Mouse (Mus musculus) cerebellum, adult 11 months (tissue): ENCODE measurements around the gene Trdn.

Source experiments
- DNase-seq: peaks from one replicate; pipeline ENCODE4 v3.0.0; 2022

Trdn gene

GRCm38 (mm10) chr10:33080254-33080653 is at the start of gene Trdn:
Gene Trdn, plus strand, starts transcription at chr10:33080554.
- no peak for DNase-seq

- DNase-seq, result no peak
Observed at GRCm38 (mm10) chr10:33060771-33061170, 19.6 kb upstream of the Trdn start.

- no peak for DNase-seq
Observed at GRCm38 (mm10) chr10:33065566-33065965, 14.8 kb upstream of the Trdn start.

- no peak for DNase-seq
Observed at GRCm38 (mm10) chr10:33073126-33073525, 7.2 kb upstream of the Trdn start.

GRCm38 (mm10) chr10:33082151-33082844 is 1.9 kb downstream of the Trdn start:
- DNase-seq, result no peak

- DNase-seq, result no peak
Observed at GRCm38 (mm10) chr10:33082961-33083626, 2.7 kb downstream of the Trdn start.

- DNase-seq, result no peak
Observed at GRCm38 (mm10) chr10:33083627-33084158, 3.3 kb downstream of the Trdn start.

- DNase-seq, result no peak
Observed at GRCm38 (mm10) chr10:33088403-33088802, 8.0 kb downstream of the Trdn start.

GRCm38 (mm10) chr10:33092400-33092799 is 12.0 kb downstream of the Trdn start:
- DNase-seq, result no peak

GRCm38 (mm10) chr10:33107942-33108341 is 27.6 kb downstream of the Trdn start:
- DNase-seq, result no peak

GRCm38 (mm10) chr10:33123028-33123427 is 42.7 kb downstream of the Trdn start:
- DNase-seq, result no peak

GRCm38 (mm10) chr10:33144911-33145310 is 64.6 kb downstream of the Trdn start:
- DNase-seq, result no peak

- no peak for DNase-seq
Observed at GRCm38 (mm10) chr10:33179731-33180631, 99.6 kb downstream of the Trdn start.

GRCm38 (mm10) chr10:33189031-33189430 is 108.7 kb downstream of the Trdn start:
- DNase-seq, result no peak

GRCm38 (mm10) chr10:33195919-33196318 is 115.6 kb downstream of the Trdn start:
- DNase-seq, result no peak

GRCm38 (mm10) chr10:33198257-33198656 is 117.9 kb downstream of the Trdn start:
- DNase-seq, result no peak

GRCm38 (mm10) chr10:33210411-33210810 is 130.1 kb downstream of the Trdn start:
- no peak for DNase-seq

GRCm38 (mm10) chr10:33253911-33254310 is 173.6 kb downstream of the Trdn start:
- DNase-seq, result no peak

- no peak for DNase-seq
Observed at GRCm38 (mm10) chr10:33256202-33256601, 175.8 kb downstream of the Trdn start.

GRCm38 (mm10) chr10:33304982-33305381 is 224.6 kb downstream of the Trdn start:
- DNase-seq, result no peak

- DNase-seq, result no peak
Observed at GRCm38 (mm10) chr10:33353026-33353425, 272.7 kb downstream of the Trdn start.

- no peak for DNase-seq
Observed at GRCm38 (mm10) chr10:33366521-33366920, 286.2 kb downstream of the Trdn start.

- DNase-seq, result no peak
Observed at GRCm38 (mm10) chr10:33370534-33370933, 290.2 kb downstream of the Trdn start.
